Mouse (Mus musculus): ENCODE measurements around the gene Tnxb. TPM values are rescaled to one million over a fixed set of nuclear protein-coding genes. Genes with fewer than 3 reads are reported as not detected.

Tnxb gene
- 0.17 TPM for polyA plus RNA-seq (2014; fragmentation: Illumina TruSeq; extraction: RNeasy Lipid Tissue Mini Kit (QIAGEN cat#74804); ENCODE audit: low read depth, low replicate concordance)

GRCm38 (mm10) chr17:34670235-34670634, at the start of gene Tnxb:
Tnxb (plus strand) TSS chr17:34670535.

GRCm38 (mm10) chr17:34627943-34628643, 42.2 kb upstream of the Tnxb start, which contains the start of gene Ppt2:
Ppt2 (minus strand) TSS chr17:34628510.

GRCm38 (mm10) chr17:34629221-34629751, 41.0 kb upstream of the Tnxb start, which contains the start of gene Prrt1:
Prrt1 (plus strand) TSS chr17:34629533.

GRCm38 (mm10) chr17:34644608-34645007, 25.7 kb upstream of the Tnxb start, which contains the start of gene Fkbpl:
Fkbpl (plus strand) TSS chr17:34644764.

GRCm38 (mm10) chr17:34646906-34647787, 23.2 kb upstream of the Tnxb start, which contains the start of gene Atf6b:
Atf6b (plus strand) TSS chr17:34647146.

GRCm38 (mm10) chr17:34743719-34744118, 73.4 kb downstream of the Tnxb start, which contains the start of gene C4b:
C4b (minus strand) TSS chr17:34743882.

Other genes starting within 250 kb of the Tnxb start
- not detected for gene Btnl4, start 193.2 kb upstream of the Tnxb start, polyA plus RNA-seq (2014; fragmentation: Illumina TruSeq; extraction: RNeasy Lipid Tissue Mini Kit (QIAGEN cat#74804); ENCODE audit: low read depth, low replicate concordance)
- not detected for gene Btnl6, start 153.2 kb upstream of the Tnxb start, polyA plus RNA-seq (2014; fragmentation: Illumina TruSeq; extraction: RNeasy Lipid Tissue Mini Kit (QIAGEN cat#74804); ENCODE audit: low read depth, low replicate concordance)
- 1.3 TPM for gene Notch4, start 106.3 kb upstream of the Tnxb start, polyA plus RNA-seq (2014; fragmentation: Illumina TruSeq; extraction: RNeasy Lipid Tissue Mini Kit (QIAGEN cat#74804); ENCODE audit: low read depth, low replicate concordance)
- not detected for gene Gpsm3, start 80.7 kb upstream of the Tnxb start, polyA plus RNA-seq (2014; fragmentation: Illumina TruSeq; extraction: RNeasy Lipid Tissue Mini Kit (QIAGEN cat#74804); ENCODE audit: low read depth, low replicate concordance)
- gene Pbx2, start 79.3 kb upstream of the Tnxb start, polyA plus RNA-seq (2014; fragmentation: Illumina TruSeq; extraction: RNeasy Lipid Tissue Mini Kit (QIAGEN cat#74804); ENCODE audit: low read depth, low replicate concordance), result 14.3 TPM
- gene Ager, start 72.7 kb upstream of the Tnxb start, polyA plus RNA-seq (2014; fragmentation: Illumina TruSeq; extraction: RNeasy Lipid Tissue Mini Kit (QIAGEN cat#74804); ENCODE audit: low read depth, low replicate concordance), result not detected
- gene Rnf5, start 66.8 kb upstream of the Tnxb start, polyA plus RNA-seq (2014; fragmentation: Illumina TruSeq; extraction: RNeasy Lipid Tissue Mini Kit (QIAGEN cat#74804); ENCODE audit: low read depth, low replicate concordance), result 60.1 TPM
- gene Agpat1, start 66.3 kb upstream of the Tnxb start, polyA plus RNA-seq (2014; fragmentation: Illumina TruSeq; extraction: RNeasy Lipid Tissue Mini Kit (QIAGEN cat#74804); ENCODE audit: low read depth, low replicate concordance), result 3.4 TPM
- gene Egfl8, start 54.6 kb upstream of the Tnxb start, polyA plus RNA-seq (2014; fragmentation: Illumina TruSeq; extraction: RNeasy Lipid Tissue Mini Kit (QIAGEN cat#74804); ENCODE audit: low read depth, low replicate concordance), result not detected
- gene Ppt2, start 42.0 kb upstream of the Tnxb start, polyA plus RNA-seq (2014; fragmentation: Illumina TruSeq; extraction: RNeasy Lipid Tissue Mini Kit (QIAGEN cat#74804); ENCODE audit: low read depth, low replicate concordance), result 5.6 TPM
- gene Prrt1, start 41.0 kb upstream of the Tnxb start, polyA plus RNA-seq (2014; fragmentation: Illumina TruSeq; extraction: RNeasy Lipid Tissue Mini Kit (QIAGEN cat#74804); ENCODE audit: low read depth, low replicate concordance), result 3.4 TPM
- gene Fkbpl, start 25.8 kb upstream of the Tnxb start, polyA plus RNA-seq (2014; fragmentation: Illumina TruSeq; extraction: RNeasy Lipid Tissue Mini Kit (QIAGEN cat#74804); ENCODE audit: low read depth, low replicate concordance), result 4.7 TPM
- gene Atf6b, start 23.4 kb upstream of the Tnxb start, polyA plus RNA-seq (2014; fragmentation: Illumina TruSeq; extraction: RNeasy Lipid Tissue Mini Kit (QIAGEN cat#74804); ENCODE audit: low read depth, low replicate concordance), result 2.6 TPM
- gene C4b, start 73.3 kb downstream of the Tnxb start, polyA plus RNA-seq (2014; fragmentation: Illumina TruSeq; extraction: RNeasy Lipid Tissue Mini Kit (QIAGEN cat#74804); ENCODE audit: low read depth, low replicate concordance), result 9.4 TPM
- gene Cyp21a1, start 134.0 kb downstream of the Tnxb start, polyA plus RNA-seq (2014; fragmentation: Illumina TruSeq; extraction: RNeasy Lipid Tissue Mini Kit (QIAGEN cat#74804); ENCODE audit: low read depth, low replicate concordance), result 560 TPM
- 11.5 TPM for gene Stk19, start 166.4 kb downstream of the Tnxb start, polyA plus RNA-seq (2014; fragmentation: Illumina TruSeq; extraction: RNeasy Lipid Tissue Mini Kit (QIAGEN cat#74804); ENCODE audit: low read depth, low replicate concordance)
- gene Dxo, start 166.5 kb downstream of the Tnxb start, polyA plus RNA-seq (2014; fragmentation: Illumina TruSeq; extraction: RNeasy Lipid Tissue Mini Kit (QIAGEN cat#74804); ENCODE audit: low read depth, low replicate concordance), result 3.9 TPM
- 3.8 TPM for gene Skiv2l, start 179.7 kb downstream of the Tnxb start, polyA plus RNA-seq (2014; fragmentation: Illumina TruSeq; extraction: RNeasy Lipid Tissue Mini Kit (QIAGEN cat#74804); ENCODE audit: low read depth, low replicate concordance)
- gene Nelfe, start 179.9 kb downstream of the Tnxb start, polyA plus RNA-seq (2014; fragmentation: Illumina TruSeq; extraction: RNeasy Lipid Tissue Mini Kit (QIAGEN cat#74804); ENCODE audit: low read depth, low replicate concordance), result 2.9 TPM
- gene Cfb, start 192.0 kb downstream of the Tnxb start, polyA plus RNA-seq (2014; fragmentation: Illumina TruSeq; extraction: RNeasy Lipid Tissue Mini Kit (QIAGEN cat#74804); ENCODE audit: low read depth, low replicate concordance), result 1.3 TPM
- 2.7 TPM for gene Zbtb12, start 208.9 kb downstream of the Tnxb start, polyA plus RNA-seq (2014; fragmentation: Illumina TruSeq; extraction: RNeasy Lipid Tissue Mini Kit (QIAGEN cat#74804); ENCODE audit: low read depth, low replicate concordance)
- gene Gm20547, start 211.5 kb downstream of the Tnxb start, polyA plus RNA-seq (2014; fragmentation: Illumina TruSeq; extraction: RNeasy Lipid Tissue Mini Kit (QIAGEN cat#74804); ENCODE audit: low read depth, low replicate concordance), result 1.3 TPM
- 20.2 TPM for gene C2, start 227.7 kb downstream of the Tnxb start, polyA plus RNA-seq (2014; fragmentation: Illumina TruSeq; extraction: RNeasy Lipid Tissue Mini Kit (QIAGEN cat#74804); ENCODE audit: low read depth, low replicate concordance)
- gene Ehmt2, start 227.9 kb downstream of the Tnxb start, polyA plus RNA-seq (2014; fragmentation: Illumina TruSeq; extraction: RNeasy Lipid Tissue Mini Kit (QIAGEN cat#74804); ENCODE audit: low read depth, low replicate concordance), result 10.5 TPM
- gene Slc44a4, start 243.9 kb downstream of the Tnxb start, polyA plus RNA-seq (2014; fragmentation: Illumina TruSeq; extraction: RNeasy Lipid Tissue Mini Kit (QIAGEN cat#74804); ENCODE audit: low read depth, low replicate concordance), result not detected

All from adrenal gland, adult 10 weeks (tissue).